Mouse (Mus musculus): ENCODE data around the gene BC016579. TPM values are rescaled to one million over a fixed set of nuclear protein-coding genes. Genes with fewer than 3 reads are reported as not detected.

BC016579 gene
- 0.82 and 1.8 TPM in 2 replicates for polyA plus RNA-seq (2012; rRNA removed; ENCODE audit: low replicate concordance)

DNA sequence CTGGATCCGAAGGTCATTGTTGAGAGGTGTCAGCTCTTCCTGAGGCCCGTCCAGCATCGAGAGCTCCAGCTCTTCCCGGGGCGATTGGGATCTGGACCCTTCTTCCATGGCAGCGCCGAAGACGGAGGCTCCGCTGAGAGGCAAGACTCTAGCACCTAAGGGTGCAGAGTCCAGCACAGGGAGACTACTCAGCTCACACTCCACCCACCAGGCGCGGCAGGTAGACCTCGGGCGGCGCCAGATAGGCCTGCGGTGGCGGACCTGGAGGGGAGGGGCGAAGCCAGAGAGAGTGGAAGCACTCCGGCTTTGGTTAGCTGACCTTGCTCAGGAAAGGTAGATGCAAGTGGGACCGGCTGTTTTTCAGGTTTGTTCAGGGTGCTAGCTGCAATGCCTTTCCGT lies at the start of gene BC016579:
TSS of gene BC016579 (minus strand) at position 135 of the 399 bp plus-strand sequence.

DNA sequence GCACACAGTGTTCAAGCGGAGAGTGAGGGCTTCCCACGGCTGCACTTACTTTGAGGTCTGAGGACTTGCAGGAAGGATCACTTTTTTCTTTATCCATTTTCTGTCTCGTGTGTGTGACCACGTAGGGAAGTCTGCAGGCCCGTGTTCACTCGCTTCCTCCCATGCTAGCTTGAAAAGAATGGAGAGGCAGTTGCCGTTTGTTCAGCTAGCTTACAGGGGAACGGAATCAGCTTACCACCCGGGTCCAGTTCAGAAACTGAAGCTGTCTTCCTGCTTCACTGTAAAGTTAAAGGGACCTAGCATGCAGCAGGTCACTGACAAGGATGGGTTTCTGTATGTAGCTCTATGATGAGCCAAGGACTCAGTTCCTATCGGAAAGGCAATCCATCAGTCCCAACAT lies 39.7 kb upstream of the BC016579 start, which contains the start of gene Tmprss7:
TSS of gene Tmprss7 (minus strand) at position 101 of the 400 bp plus-strand sequence.

DNA sequence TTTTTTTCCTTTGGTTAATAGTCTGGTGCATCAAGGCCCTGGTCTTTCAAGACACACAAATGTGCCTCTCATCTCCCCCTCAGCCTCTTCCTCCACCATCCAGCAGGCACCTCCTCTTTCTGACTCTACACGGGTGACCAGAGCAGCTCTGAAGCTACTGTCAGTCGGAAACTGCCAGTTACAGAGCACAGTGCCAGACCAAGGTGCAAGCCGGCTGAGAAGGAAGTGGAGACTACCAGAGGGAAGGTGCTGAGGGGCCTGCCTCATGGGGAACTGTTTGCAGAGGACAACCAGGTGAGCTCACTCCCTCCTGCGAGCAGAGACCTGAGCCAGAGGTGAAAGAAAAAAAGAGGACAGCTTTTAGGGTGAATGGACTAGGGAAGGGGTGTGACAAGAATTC lies 43.6 kb downstream of the BC016579 start, which contains the start of gene Gcsam:
TSS of gene Gcsam (plus strand) at position 114 of the 400 bp plus-strand sequence.

Other genes with a start within 250 kb of the BC016579 start
- 14.8 and 20.3 TPM in 2 replicates for gene Cd200, start 245.0 kb downstream of the BC016579 start, polyA plus RNA-seq (2012; rRNA removed; ENCODE audit: low replicate concordance)
- gene Gm609, start 161.1 kb downstream of the BC016579 start, polyA plus RNA-seq (2012; rRNA removed; ENCODE audit: low replicate concordance): 0.46 and 0.88 TPM in 2 replicates
- gene Gm17783, start 122.0 kb downstream of the BC016579 start, polyA plus RNA-seq (2012; rRNA removed; ENCODE audit: low replicate concordance): 0.39 and 1.3 TPM in 2 replicates
- not detected in 2 replicates for gene Slc9c1, start 118.8 kb downstream of the BC016579 start, polyA plus RNA-seq (2012; rRNA removed; ENCODE audit: low replicate concordance)
- 0.08 TPM in 1 of 2 replicates, not detected in the other for gene Gcsam, start 43.7 kb downstream of the BC016579 start, polyA plus RNA-seq (2012; rRNA removed; ENCODE audit: low replicate concordance)
- 0.05 and 0.17 TPM in 2 replicates for gene Tmprss7, start 39.6 kb upstream of the BC016579 start, polyA plus RNA-seq (2012; rRNA removed; ENCODE audit: low replicate concordance)
- gene Tagln3, start 70.5 kb upstream of the BC016579 start, polyA plus RNA-seq (2012; rRNA removed; ENCODE audit: low replicate concordance): 0.55 and 0.58 TPM in 2 replicates
- 2.0 TPM in 2 replicates for gene Abhd10, start 88.9 kb upstream of the BC016579 start, polyA plus RNA-seq (2012; rRNA removed; ENCODE audit: low replicate concordance)

Measured in duodenum, adult 2 months (tissue).